Mouse (Mus musculus) E14TG2a.4 (cell line): Measurements from ENCODE around the gene Bag1.
A peak's percentile ranks its signal among the peaks of the same experiment; 100 is the strongest.
"Not testable (repeated sequence)": the region's sequence is repeated elsewhere in the genome, so short reads cannot be mapped to it uniquely, and the experiment has no call there.

Experiments used
- H3K27me3 ChIP-seq: 2 replicates; pipeline ENCODE4 v1.6.1; 2014; ENCODE audit warnings: low read length, control low read depth; ENCODE audit not compliant: insufficient read depth
- H3K36me3 ChIP-seq: 2 replicates; pipeline ENCODE4 v1.6.1; 2014; ENCODE audit warnings: low read length, control low read depth; ENCODE audit not compliant: insufficient read depth
- H3K4me1 ChIP-seq: replicated peaks from 2 replicates; pipeline ENCODE4 v1.6.1; 2014; ENCODE audit warnings: low read depth, low read length, control low read depth
- H3K4me3 ChIP-seq: replicated peaks from 2 replicates; pipeline ENCODE4 v1.5.1; 2014; ENCODE audit warnings: mild to moderate bottlenecking, low read length
- H3K9me3 ChIP-seq: 2 replicates; pipeline ENCODE4 v1.6.1; 2014; ENCODE audit warnings: low read length, control low read depth
- CTCF ChIP-seq: conservative IDR thresholded peaks from 2 replicates; pipeline ENCODE4 v1.5.1; 2014; ENCODE audit warnings: low read length
- NANOG ChIP-seq: IDR thresholded peaks from 2 replicates; pipeline ENCODE4 v1.6.1; 2014; ENCODE audit warnings: borderline replicate concordance, low read length, mixed read lengths
- POU5F1 ChIP-seq: IDR thresholded peaks from 2 replicates; pipeline ENCODE4 v1.6.1; 2014; ENCODE audit warnings: low read length, borderline replicate concordance

Gene Bag1

GRCm38 (mm10) chr4:40947565-40948159, 432 bp downstream of the Bag1 start:
- Histone ChIP-seq H3K4me1 (peaks cover 43% of the 10 kb centered on the region), H3K4me3 (peak overlapping the region; percentile 97), H3K36me3 (peaks cover 69% of the 10 kb centered on the region), H3K27me3 (no peaks in the 10 kb centered on the region), H3K9me3 (no peaks in the 10 kb centered on the region)
- no peak for TF ChIP-seq CTCF
- TF ChIP-seq NANOG = no peak
- TF ChIP-seq POU5F1 = no peak

GRCm38 (mm10) chr4:40946516-40947121, 1.5 kb downstream of the Bag1 start:
- TF ChIP-seq POU5F1 = no peak
- no peak for TF ChIP-seq CTCF
- TF ChIP-seq NANOG = no peak
- H3K4me3 ChIP-seq = peak overlapping the region; percentile 97; the same call in 1 of the 2 replicates

DNA sequence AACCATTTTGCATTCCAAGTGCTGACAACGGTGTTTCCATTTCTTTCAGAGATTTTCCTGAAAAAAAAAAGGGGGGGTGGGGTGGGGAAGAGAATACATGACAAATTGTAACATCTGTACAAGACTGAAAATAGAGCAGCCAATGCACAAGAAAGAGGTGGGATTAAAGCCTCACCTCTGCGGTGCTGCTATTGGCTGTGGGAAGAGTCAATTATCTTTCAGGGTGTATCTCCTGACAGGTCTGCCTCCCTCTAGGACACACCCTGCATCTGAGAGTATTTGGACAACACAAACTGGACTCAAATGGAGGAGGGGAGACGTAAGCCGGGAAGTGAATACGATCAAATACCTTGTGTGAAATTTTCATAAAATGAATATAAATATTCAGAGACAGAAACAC, 4.4 kb downstream of the Bag1 start:
- Histone ChIP-seq H3K4me1 (peaks cover 58% of the 10 kb centered on the region), H3K9me3 (peaks cover 13% of the 10 kb centered on the region), H3K4me3 (no peak overlapping the region), H3K36me3 (peaks cover 76% of the 10 kb centered on the region), H3K27me3 (no peaks in the 10 kb centered on the region)
- no peak for TF ChIP-seq POU5F1
- TF ChIP-seq NANOG = no peak
- no peak for TF ChIP-seq CTCF

More at GRCm38 (mm10) chr4:40946516-40947121, 1.5 kb downstream of the Bag1 start:
- no peaks in the 10 kb centered on the region for H3K27me3 ChIP-seq
- no peaks in the 10 kb centered on the region for H3K9me3 ChIP-seq
- H3K4me1 ChIP-seq = peaks cover 53% of the 10 kb centered on the region
- H3K36me3 ChIP-seq = peaks cover 71% of the 10 kb centered on the region

- Histone ChIP-seq H3K4me1 (peaks cover 51% of the 10 kb centered on the region), H3K4me3 (no peak overlapping the region), H3K27me3 (no peaks in the 10 kb centered on the region), H3K9me3 (peaks cover 13% of the 10 kb centered on the region), H3K36me3 (peaks cover 92% of the 10 kb centered on the region)
- TF ChIP-seq CTCF (no peak), NANOG (no peak), POU5F1 (no peak)
Measured at GRCm38 (mm10) chr4:40938793-40939192, 9.3 kb downstream of the Bag1 start.

DNA sequence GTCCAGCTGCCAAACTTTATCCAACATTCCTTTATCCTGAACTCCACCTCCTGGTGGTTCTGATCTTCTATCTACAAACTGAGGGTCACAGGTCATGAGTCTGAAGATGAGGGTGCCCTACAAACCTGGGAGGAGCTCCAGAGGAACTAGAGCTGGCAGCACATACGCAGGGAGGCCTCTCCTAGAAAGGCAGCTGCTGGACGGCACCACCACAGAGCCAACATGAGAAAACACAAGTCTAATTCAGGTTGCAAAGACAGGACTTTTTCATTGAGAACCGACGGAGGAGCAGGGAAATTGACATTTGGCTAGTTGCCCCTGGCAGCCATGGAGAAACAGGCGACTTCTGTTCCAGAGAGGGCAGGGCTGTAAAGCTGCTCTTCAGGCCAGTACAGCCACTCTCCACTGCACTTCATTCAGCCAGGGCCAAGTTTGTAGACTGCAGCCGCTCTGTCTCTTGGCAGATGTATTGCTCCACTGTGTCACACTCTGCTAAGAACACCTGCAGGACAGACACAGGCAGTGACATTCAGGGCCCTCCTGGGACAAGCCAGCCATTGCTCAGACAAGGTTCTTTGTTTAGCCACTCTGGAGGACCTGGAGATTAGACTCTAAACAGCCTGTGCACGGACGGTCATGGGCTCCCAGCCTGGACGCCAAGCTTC, 11.8 kb downstream of the Bag1 start:
- no peak overlapping the region for H3K4me3 ChIP-seq
- peaks cover 13% of the 10 kb centered on the region for H3K9me3 ChIP-seq
- peaks cover 46% of the 10 kb centered on the region for H3K4me1 ChIP-seq
- no peaks in the 10 kb centered on the region for H3K27me3 ChIP-seq
- no peak for TF ChIP-seq POU5F1
- TF ChIP-seq CTCF = no peak
- TF ChIP-seq NANOG = no peak
- peaks cover 87% of the 10 kb centered on the region for H3K36me3 ChIP-seq

- peaks cover 39% of the 10 kb centered on the region for H3K4me1 ChIP-seq
- peak overlapping the region; percentile 37 for H3K4me3 ChIP-seq
- not testable (repeated sequence) for H3K9me3 ChIP-seq, H3K27me3 ChIP-seq
- H3K36me3 ChIP-seq = peaks cover 75% of the 10 kb centered on the region
Measured at GRCm38 (mm10) chr4:40934369-40934768, 13.7 kb downstream of the Bag1 start.

DNA sequence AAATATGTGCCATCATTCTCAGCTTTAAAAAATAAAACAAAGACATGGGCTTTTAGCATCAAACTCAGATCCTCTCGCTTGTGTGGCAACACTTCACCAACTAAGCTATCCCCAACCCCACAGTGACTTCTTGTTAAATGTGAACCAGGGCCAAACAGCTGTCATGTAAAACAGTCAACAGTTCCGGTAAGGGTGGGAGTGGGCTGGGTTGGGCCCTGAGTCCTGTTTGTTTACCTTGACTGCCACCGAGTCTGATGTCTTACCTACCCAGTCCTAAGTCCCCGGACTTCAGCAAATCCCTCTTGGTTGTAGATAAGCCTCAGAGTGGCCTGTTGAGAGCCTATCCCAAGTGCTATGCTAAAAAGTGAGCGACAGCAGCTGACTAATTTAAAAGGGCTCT, 14.4 kb downstream of the Bag1 start:
- Histone ChIP-seq H3K9me3 (no peaks in the 10 kb centered on the region), H3K4me1 (peaks cover 39% of the 10 kb centered on the region), H3K4me3 (peak overlapping the region; percentile 37; the same call in 1 of the 2 replicates), H3K36me3 (peaks cover 68% of the 10 kb centered on the region), H3K27me3 (no peaks in the 10 kb centered on the region)
- TF ChIP-seq NANOG (no peak), CTCF (no peak), POU5F1 (no peak)

DNA sequence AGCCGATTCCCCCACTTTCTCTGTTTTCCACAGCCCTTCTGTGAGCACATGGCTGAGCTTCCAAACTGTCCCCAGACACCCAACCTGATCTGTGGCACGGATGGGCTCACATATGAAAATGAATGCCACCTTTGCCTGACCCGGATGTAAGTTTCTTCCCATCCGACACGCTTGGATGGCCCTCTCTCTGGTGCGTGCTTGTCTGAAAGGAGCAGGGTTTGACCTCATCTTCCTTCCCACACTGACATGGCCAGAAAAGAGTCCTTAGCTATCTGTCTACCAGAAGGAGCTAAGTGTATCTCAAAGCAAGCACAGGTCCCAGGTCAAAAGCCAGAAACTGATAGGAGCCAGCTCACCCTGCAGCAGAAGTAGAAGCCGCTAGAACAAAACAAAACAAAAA, 19.0 kb downstream of the Bag1 start:
- peaks cover 31% of the 10 kb centered on the region for H3K4me1 ChIP-seq
- H3K27me3 ChIP-seq = peaks cover 3% of the 10 kb centered on the region; the same call in 1 of the 2 replicates
- TF ChIP-seq NANOG (no peak), CTCF (no peak), POU5F1 (no peak)
- H3K36me3 ChIP-seq = peaks cover 30% of the 10 kb centered on the region
- no peak overlapping the region for H3K4me3 ChIP-seq
- no peaks in the 10 kb centered on the region for H3K9me3 ChIP-seq
